Mouse (Mus musculus) macrophage (primary cell): ENCODE data around the gene C1rb. TPM values are rescaled to one million over a fixed set of nuclear protein-coding genes. Genes with fewer than 3 reads are reported as not detected.
"Not testable (repeated sequence)": the region's sequence is repeated elsewhere in the genome, so short reads cannot be mapped to it uniquely, and the experiment has no call there.

Experiments used
- H3K27ac ChIP-seq: fragments of 350-480 bp; formaldehyde crosslinking; 2 replicates; pipeline ENCODE4 v1.9.0; 2021
- H3K36me3 ChIP-seq: fragments of 350-480 bp; formaldehyde crosslinking; 2 replicates; pipeline ENCODE4 v1.9.0; 2021; ENCODE audit errors: inconsistent target
- H3K4me3 ChIP-seq: fragments of 350-480 bp; formaldehyde crosslinking; 2 replicates; pipeline ENCODE4 v1.9.0; 2021; ENCODE audit errors: inconsistent target
- H3K79me2 ChIP-seq: fragments of 350-480 bp; formaldehyde crosslinking; 2 replicates; pipeline ENCODE4 v1.9.0; 2021; ENCODE audit errors: inconsistent target
- WGBS: methylation state at CpG from one replicate; pipeline ENCODE4 v1.1.7; 2026; ENCODE audit warnings: inconsistent platforms; ENCODE audit not compliant: missing documents; 5-methylcytosine and 5-hydroxymethylcytosine counted together
- polyA plus RNA-seq: library from polyadenylated mRNA; stranded (reverse); fragments of 250-400 nt; gene quantifications from 3 replicates; pipeline ENCODE4 v1.2.4, GENCODE M21; 2018; ENCODE audit warnings: inconsistent platforms
- total RNA-seq, 78 experiments: library from RNA; depleted of rRNA; stranded (reverse); fragments of 250-400 nt; gene quantifications; 1 replicate in 9 of 78; 2 replicates in 24 of 78; 3 replicates in 43 of 78; 4 replicates in 2 of 78; pipeline ENCODE4 v1.2.4; 2018; ENCODE audit warnings: inconsistent platforms in 56 of 78

Gene C1rb
- total RNA-seq (2018; cell fraction: chromatin; rRNA removed) = not detected
- total RNA-seq (2018; cell fraction: cytosol; rRNA removed) = under 1 TPM in 1 of 26 experiments, not detected in 25; 0.07 TPM
- total RNA-seq (2018; cell fraction: nucleus; rRNA removed) = not detected
- polyA plus RNA-seq = not detected in 3 replicates

- Histone ChIP-seq H3K36me3 (no peaks in the 10 kb centered on the region), H3K27ac (no peak within 1 kb of the TSS), H3K79me2 (no peaks in the 10 kb centered on the region), H3K4me3 (no peak within 1 kb of the TSS)
- WGBS = 7% methylated on average over 8 of the region's 8 CpGs
Observed at GRCm38 (mm10) chr6:124570026-124570425, at the start of gene C1rb. TSS of gene C1rb (plus strand) at chr6:124570294.

DNA sequence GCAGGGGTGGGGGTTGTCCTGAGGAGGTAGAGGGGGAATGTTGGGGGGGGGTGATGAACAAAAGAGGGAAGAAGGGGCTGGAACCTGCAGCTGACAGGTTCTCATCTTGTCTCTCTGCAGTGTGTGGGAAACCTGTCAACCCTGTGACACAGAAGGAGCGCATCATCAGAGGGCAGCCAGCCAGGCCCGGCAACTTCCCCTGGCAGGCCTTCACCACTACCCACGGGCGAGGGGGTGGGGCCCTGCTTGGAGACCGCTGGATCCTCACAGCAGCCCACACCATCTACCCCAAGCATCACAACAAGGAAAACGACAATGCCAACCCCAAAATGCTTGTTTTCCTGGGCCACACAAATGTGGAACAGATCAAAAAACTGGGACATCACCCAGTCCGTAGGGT, 48.0 kb upstream of the C1rb start:
- not testable (repeated sequence) for H3K36me3 ChIP-seq, H3K27ac ChIP-seq, H3K4me3 ChIP-seq, H3K79me2 ChIP-seq
- WGBS = 43% methylated on average over 7 of the region's 7 CpGs

DNA sequence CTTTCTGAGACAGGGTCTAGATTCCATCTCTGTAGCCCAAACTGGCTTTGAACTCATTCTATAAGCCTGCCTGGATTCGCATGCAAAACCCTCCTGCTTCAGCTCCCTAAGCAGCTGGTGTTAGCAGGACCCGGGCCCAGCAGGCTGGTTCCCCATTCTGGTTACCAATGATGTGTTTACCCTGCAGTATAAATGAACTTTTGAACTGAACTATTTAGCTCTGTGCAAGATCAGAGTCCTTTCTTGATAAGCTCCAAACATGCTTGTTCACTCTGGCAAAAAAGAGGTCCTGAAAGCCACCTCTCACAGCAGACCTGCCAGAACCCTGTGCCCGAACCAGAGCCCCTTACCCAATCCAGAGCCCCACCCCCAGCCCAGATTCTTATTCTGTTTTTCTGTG, 42.2 kb upstream of the C1rb start:
- Histone ChIP-seq H3K79me2 (no peaks in the 10 kb centered on the region), H3K27ac (no peak overlapping the region), H3K36me3 (no peaks in the 10 kb centered on the region), H3K4me3 (no peak overlapping the region)
- 86% methylated on average over 3 of the region's 3 CpGs for WGBS

- H3K4me3 ChIP-seq = no peak overlapping the region
- no peaks in the 10 kb centered on the region for H3K36me3 ChIP-seq
- no peaks in the 10 kb centered on the region for H3K79me2 ChIP-seq
- 95% methylated on average over 8 of the region's 8 CpGs for WGBS
- no peak overlapping the region for H3K27ac ChIP-seq
Observed at GRCm38 (mm10) chr6:124531077-124531476, 39.0 kb upstream of the C1rb start.

DNA sequence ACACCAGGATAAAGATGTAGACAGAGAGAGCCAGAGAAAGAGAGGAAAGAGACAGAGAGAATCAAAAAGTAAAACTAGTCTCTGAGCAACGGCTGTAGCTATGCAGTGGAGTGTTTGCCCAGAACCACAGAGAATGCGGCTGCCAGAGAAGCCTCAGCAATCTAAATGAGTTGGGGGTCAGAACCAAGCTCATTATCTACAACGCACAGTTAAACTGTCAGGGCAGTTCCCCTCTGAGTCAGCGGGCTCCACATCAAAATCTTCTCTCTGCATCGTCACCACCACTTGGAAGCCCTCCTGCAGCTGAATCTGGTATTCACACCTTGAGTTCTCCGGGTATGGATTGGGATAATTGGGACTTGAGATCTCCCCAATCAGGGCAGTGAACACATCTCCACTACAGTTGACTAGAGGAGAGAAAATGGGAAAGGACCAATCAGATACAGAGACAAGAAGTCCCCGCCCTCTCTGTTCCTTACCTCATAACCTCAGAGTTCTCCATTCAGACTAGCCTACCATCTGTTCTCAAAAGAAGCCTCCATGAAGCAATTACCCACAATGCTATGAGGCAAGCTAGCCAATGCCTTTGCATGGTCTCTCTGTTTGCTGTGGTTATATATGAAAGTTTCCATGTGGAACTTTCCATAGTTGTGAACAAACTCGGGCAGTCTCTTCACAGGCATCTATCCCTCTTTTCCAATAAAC, 33.8 kb upstream of the C1rb start:
- WGBS = 76% methylated on average over 5 of the region's 8 CpGs

DNA sequence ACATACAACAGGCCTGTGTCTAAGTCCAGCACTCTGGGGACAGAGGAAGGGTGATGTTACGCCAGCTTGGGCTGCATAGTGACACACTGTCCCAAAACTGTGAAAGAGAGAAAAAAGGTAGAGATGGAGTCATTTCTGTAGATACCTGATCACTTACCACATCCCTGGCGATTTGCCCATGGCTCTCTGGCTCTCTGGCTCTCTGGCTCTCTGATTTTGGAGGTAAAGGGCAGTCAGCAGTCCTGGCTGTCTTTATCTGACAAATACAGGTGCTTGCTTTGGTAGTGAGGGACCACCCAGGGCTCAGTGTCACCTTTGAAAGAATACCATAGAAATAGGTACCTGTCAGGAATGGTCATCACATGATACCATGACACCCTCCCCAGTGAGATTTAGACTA, 28.9 kb upstream of the C1rb start:
- H3K4me3 ChIP-seq, H3K79me2 ChIP-seq, H3K27ac ChIP-seq, H3K36me3 ChIP-seq: not testable (repeated sequence)
- 77% methylated on average over 2 of the region's 2 CpGs for WGBS

More for the DNA sequence above, 33.8 kb upstream of the C1rb start:
- H3K27ac ChIP-seq, H3K4me3 ChIP-seq, H3K36me3 ChIP-seq, H3K79me2 ChIP-seq: not testable (repeated sequence)

DNA sequence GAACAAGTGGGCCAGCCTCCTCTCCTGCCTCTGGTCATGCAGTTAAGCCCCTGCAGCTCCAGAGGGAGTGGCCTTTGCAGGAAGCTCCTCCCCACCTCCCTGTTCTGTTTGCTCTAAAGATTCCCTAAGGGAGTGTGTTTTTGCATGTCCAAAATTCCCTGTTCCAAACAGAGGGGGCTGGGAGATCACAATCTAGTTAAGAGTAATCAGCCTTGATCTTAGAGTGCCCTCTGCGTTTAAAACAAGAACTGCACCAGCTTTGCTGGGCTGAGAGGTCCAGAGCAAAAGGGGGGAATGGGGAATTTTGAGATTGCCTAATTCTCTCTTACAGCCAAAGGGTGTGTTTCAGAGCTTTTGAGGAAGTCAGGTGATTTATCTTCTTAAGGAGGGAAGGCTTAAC, 27.8 kb upstream of the C1rb start, which contains the start of gene C1s1:
Gene C1s1, minus strand, starts transcription at position 76 of the 400 bp plus-strand sequence.
- not testable (repeated sequence) for H3K36me3 ChIP-seq, H3K79me2 ChIP-seq, H3K27ac ChIP-seq, H3K4me3 ChIP-seq
- 0% methylated on average over 1 of the region's 1 CpGs for WGBS

- H3K4me3 ChIP-seq = no peak overlapping the region
- H3K36me3 ChIP-seq = no peaks in the 10 kb centered on the region
- H3K79me2 ChIP-seq = no peaks in the 10 kb centered on the region
- WGBS = 60% methylated on average over 4 of the region's 6 CpGs
- H3K27ac ChIP-seq = no peak overlapping the region
Observed at GRCm38 (mm10) chr6:124544466-124544865, 25.6 kb upstream of the C1rb start.

DNA sequence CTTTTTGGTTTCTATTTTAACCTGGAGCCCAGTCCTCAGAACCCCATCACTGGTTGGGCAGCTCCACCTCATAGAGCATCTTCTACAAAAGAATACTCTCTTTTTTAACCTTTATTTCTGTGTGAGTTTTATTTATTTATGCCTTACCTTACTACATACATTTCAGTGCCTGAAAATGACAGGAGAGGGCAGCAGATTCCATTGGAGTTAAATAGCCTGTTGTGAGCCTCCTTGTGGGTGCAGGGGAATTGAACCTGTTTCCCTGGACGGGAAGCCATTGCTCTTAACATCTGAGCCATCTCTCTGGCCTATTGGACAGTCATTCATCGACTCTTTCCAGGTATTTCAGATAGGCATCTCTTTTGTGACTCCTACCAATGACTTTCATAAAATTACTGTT, 24.7 kb upstream of the C1rb start:
- WGBS = 66% methylated on average over 2 of the region's 2 CpGs

DNA sequence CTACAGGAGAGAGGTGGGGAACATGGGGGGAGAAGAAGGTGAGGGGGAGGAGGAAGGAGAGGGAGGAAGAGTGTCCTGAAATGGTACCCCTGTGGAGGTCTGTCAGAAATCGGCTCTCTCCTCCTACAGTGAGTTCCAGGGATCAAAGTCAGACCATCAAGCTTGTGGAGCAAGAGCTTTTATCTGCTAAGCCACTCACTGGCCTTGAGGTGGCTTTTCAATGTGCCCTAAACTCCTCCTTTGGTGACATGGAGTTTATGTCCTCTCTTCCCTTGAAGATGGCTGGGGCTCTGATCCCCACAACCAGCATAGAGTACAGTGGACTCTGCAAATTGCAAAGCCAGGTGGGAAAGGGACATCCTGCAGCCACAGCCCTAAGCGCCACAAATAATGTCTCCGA, 22.1 kb upstream of the C1rb start:
- 100% methylated on average over 2 of the region's 3 CpGs for WGBS
- H3K36me3 ChIP-seq, H3K27ac ChIP-seq, H3K79me2 ChIP-seq, H3K4me3 ChIP-seq: not testable (repeated sequence)

More for the DNA sequence above, 24.7 kb upstream of the C1rb start:
- H3K27ac ChIP-seq = no peak overlapping the region
- H3K36me3 ChIP-seq = no peaks in the 10 kb centered on the region
- H3K79me2 ChIP-seq = no peaks in the 10 kb centered on the region
- no peak overlapping the region for H3K4me3 ChIP-seq

- 100% methylated on average over 2 of the region's 3 CpGs for WGBS
- Histone ChIP-seq H3K4me3 (no peak overlapping the region), H3K27ac (no peak overlapping the region), H3K36me3 (no peaks in the 10 kb centered on the region), H3K79me2 (no peaks in the 10 kb centered on the region)
Observed at GRCm38 (mm10) chr6:124549023-124549550, 21.0 kb upstream of the C1rb start.

DNA sequence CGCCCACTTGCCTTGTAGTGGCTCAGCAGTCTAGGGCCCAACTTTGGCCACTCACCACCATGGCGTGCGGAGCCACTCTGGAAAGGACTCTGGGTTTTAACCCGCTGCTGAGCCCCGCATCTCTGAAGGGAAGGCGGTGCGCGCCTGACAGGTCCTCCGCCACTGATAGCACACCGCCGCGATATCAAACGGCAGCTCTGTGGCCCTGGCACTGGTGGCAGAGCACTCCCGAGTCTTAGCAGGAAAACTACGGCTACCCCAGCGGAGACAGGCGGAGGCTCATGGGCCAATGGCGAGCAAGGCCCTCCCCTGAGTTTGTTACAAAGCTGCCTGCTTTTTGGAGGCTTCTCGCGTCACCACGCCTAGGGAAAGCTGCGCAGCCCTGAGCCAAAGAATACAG, 17.3 kb upstream of the C1rb start:
- Histone ChIP-seq H3K36me3 (no peaks in the 10 kb centered on the region), H3K27ac (no peak overlapping the region), H3K4me3 (no peak overlapping the region), H3K79me2 (no peaks in the 10 kb centered on the region)
- 94% methylated on average over 22 of the region's 22 CpGs for WGBS

DNA sequence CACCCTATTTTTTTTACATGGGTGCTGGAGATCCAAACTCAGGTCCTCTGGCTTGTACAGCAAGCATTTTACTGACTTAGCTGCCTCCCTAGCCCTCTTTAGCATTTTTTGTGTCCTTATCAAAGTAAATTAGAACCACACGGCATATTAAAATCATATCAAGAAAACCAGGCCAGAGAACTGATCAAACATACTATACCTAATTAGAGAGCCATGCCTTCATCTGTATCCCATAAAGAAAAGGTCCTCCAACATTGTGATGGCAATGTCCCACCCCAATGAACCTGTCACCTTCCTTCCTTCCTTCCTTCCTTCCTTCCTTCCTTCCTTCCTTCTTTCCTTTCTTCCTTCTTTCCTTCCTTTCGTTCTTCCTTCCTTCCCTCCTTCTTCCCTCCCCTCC, 14.1 kb upstream of the C1rb start:
- not testable (repeated sequence) for H3K27ac ChIP-seq, H3K79me2 ChIP-seq, H3K4me3 ChIP-seq, H3K36me3 ChIP-seq
- WGBS = 86% methylated on average over 2 of the region's 2 CpGs

- 98% methylated on average over 4 of the region's 4 CpGs for WGBS
- H3K36me3 ChIP-seq, H3K4me3 ChIP-seq, H3K27ac ChIP-seq, H3K79me2 ChIP-seq: not testable (repeated sequence)
Observed at GRCm38 (mm10) chr6:124561156-124561555, 8.9 kb upstream of the C1rb start.

- H3K79me2 ChIP-seq, H3K36me3 ChIP-seq, H3K4me3 ChIP-seq, H3K27ac ChIP-seq: not testable (repeated sequence)
- 88% methylated on average over 1 of the region's 2 CpGs for WGBS
Observed at GRCm38 (mm10) chr6:124561611-124562010, 8.5 kb upstream of the C1rb start.
